Mouse (Mus musculus) retina, embryonic 14.5 days (tissue): ENCODE data around the gene Bmp2k.

Experiments used
- DNase-seq: peaks from one replicate; pipeline ENCODE4 v3.0.0-alpha.2; 2015; ENCODE audit warnings: low spot score

Gene Bmp2k

DNA sequence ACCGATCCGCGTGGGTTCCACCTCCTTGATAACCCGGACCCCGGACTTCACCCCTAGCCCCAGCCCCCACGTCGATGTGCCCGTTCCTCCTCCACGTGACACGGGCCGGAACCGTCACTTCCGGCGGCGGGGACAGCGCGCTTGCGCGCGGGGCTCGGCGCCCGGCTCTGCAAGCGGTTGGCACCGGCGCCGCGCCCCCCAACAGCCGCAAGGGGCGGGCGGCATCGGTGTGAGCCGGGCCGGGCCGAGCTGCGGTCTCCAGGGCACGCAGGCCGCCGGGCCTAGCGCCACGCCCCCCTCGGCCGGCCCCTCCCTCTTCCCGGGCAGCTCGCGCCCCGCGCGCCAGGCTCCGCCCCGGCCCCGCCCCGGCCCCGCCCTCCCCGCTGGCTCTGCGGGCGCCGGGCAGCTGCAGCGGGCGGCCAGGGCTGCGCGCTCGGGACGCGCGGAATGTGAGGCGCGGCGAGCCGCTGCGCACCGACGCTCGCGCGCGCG is at the start of gene Bmp2k:
TSS of gene Bmp2k (plus strand) at position 380 of the 492 bp plus-strand sequence.
- DNase-seq: peak; percentile 87

DNA sequence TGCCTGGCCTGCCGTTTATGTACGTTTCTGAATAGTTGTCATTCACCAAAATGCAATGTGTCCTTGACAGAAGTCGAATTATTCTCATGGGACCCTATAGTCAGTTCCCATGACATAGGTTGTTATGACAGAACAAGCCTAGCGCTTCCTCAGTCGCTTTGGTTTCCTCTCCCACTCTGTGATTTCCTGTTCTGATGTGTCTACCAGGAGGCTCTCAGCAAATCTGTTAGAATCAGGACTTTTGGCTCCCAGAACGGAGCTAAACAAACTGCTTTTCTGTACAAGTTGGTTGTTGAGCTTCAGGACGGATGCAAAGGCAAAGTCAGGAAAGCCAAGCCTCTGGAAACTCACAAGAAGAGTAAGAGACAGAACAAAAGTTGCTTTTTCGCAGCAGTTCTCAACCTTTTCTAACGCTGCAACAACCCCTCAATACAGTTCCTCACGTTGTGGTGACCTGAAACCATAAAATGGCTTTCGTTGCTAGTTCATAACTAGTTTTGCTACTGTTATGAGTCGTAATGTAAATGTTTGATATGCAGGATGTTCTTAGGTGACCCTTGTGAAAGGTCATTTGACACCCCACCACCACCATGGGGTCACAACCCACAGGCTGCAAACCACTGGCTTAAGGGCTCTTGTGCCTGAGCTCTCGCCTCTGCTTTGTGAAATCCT is 48.5 kb upstream of the Bmp2k start:
- no peak for DNase-seq

DNA sequence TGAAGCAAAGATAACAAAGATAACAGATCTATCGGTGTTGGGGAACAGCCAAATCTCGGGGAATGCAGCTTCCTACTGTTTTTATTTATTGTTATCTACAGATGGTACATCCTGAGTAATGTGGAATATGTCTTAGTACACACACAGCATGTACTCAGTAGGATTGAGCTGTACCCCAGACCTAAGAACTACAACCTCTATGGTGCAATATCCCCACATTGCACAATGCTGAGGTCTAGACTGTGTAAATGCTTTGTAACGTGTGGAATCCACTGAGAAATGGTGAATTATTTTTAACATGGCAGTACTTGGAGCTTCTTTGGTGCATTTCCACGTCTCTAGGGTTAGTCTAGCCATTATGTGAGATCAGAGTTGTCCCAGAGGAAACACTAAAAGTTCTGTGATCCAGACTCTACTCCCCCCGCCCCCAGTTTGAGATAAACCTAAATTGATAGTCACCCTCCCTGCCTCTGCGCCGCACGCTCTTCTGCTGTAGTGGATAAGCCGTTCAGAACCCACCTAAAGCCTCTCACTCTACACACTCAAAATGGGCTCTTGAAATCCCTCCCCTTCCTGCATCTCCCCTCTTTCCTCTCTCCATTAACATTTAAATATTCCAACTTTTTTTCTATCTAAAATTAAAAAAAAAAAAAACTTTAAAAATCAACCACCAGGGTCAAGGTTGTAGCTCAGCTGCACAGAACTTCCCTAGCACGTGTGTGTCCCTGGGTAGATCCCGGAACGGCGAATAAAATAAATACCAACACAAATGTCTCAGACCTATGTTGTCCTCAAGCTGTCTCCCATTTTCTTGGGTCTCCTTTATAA is 47.4 kb upstream of the Bmp2k start:
- DNase-seq: no peak

DNA sequence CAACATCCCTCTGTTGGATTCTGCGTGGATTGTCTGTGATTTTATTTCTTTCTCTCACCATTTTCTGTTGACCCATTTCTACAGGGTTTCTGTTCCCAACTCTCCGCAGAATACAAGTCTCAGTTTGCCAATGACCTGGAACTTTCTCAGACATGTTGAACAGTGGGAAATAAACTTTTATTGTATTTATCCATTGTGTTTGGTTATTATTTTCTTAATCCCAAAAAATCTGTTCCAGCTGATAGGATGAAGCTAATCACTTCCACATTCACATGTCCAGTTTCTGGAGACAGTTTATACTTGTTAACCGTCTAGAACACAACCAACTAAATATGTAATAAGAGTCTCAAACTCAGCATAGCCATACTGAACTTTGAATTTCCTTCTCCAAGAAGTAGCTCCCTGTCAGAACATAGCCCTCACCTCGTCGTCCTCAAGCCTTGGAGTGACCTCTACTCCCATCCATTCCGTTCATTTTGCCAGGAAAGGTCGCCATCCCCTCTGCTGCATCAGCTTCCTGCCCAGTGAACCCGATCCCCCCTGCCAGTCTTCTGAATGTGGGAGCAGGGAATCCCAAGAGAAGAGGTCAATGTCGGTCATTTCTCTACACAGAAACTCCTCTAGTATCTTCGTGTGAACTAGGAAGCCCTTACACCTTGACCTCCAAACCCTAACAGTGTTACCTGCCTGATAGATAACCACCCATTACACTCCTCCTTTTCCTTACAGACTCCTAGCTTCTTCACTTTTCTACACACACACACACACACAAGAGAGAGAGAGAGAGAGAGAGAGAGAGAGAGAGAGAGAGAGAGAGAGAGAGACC is 46.6 kb upstream of the Bmp2k start:
- DNase-seq: no peak

DNA sequence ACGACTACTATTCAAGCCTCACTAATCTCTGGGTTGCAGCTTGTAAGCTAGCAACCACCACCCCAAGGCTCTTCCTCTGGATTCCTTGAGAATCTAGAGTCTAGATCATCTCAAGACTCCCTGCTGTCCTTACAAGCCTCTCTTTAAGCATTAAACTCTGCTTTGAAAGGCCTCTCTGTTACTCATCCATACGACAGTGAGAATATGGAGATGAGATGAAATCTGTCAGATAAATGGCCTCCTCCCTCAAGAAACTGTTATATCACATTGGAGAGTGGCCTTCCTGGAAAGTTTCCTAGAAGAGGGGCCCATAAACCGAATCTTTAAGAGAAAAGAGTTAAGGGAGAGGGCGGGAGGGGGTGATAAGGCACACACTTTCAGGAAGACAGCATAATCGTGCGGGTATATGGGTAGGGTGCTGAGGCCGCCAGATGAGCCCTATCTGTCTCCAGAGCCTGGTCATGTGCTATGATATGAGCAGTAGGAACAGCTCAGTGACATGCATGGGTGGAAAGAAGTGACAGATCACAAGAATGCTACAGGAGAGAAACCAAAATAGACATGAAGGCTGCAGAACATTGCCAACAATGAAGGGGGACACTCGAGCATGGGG is 45.9 kb upstream of the Bmp2k start:
- DNase-seq: no peak

DNA sequence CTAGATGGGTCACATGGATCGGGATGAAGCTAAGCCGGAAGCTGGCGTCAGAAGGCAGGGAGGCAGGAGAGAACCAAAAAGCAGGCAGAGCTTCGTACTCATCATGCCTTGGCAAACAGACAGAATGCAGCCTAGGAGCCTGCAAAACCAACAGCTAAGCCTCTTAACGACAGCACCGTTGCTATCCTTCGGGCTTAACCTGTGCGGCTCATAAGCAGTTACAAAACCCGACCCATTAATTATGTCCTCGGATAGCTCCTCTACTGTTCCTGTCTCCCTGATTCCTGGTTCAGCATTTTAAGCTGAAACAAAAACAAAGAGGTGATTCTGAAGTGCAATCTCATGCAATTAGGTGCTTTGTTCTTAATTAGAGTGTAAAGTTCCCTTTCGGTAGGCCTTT is 43.4 kb upstream of the Bmp2k start:
- no peak for DNase-seq

DNA sequence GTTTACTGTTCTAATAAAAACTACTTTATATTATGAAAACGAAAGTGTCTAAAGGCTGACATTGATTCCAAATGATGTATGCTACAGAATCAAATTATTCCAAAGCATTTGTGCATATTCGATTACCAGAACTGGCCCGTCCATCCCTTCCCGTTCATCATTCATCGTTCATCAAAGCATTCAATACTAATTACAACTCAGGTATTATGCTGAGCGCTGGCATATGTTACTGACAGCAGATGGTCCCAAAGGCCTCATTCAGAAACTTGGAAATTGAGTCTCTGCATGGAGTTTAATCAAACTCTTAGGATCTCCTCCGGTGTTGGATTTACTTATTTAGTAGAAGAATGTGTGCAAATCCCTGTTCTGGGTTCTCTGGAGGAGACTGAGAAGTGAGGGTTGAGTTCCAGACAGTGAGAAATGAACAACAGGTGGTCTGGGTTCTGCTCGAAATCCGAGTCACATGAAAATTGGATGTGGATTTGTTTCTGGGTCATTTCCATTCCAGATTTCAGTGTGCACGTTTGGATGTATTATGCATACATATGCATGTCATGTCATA is 42.9 kb upstream of the Bmp2k start:
- DNase-seq: no peak

DNA sequence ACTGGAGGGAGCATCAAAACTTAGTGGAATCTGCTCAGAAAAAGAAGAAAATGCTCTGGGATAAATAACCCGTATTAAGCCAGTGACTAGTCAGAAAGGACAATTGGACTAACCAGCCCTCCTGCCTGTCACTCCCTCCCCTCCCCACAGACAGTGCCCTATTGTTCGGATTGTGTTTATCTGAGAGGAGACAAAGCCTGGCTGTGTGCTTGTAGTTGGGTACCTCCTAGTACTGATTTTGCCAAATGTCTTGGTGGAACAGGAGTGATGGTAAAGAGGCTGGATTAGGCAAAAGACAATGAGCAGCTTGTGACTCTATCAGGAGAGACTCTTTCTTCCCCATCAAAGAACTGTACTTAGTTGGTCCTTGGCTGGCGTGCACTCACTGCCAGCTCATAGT is 40.6 kb upstream of the Bmp2k start:
- DNase-seq: peak; percentile 34

DNA sequence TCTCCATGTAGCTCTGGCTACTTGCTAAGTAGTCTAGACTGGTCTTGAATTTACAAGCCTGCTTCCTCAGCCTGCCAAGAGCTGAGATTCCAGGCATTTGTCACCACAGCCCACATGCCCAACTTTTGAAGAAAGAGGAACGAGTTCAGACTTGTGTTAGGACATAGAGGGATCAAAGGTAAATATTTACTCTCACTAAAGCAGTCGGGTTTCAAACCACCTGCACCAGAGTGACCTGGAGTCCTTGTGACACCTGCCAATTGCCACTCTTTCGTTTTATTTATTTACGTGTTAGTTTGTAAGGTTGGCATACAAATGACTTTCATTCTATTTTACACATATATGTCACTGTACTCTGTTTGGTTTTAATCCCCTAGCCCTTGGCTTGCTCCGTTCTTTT is 36.4 kb upstream of the Bmp2k start:
- DNase-seq: no peak

DNA sequence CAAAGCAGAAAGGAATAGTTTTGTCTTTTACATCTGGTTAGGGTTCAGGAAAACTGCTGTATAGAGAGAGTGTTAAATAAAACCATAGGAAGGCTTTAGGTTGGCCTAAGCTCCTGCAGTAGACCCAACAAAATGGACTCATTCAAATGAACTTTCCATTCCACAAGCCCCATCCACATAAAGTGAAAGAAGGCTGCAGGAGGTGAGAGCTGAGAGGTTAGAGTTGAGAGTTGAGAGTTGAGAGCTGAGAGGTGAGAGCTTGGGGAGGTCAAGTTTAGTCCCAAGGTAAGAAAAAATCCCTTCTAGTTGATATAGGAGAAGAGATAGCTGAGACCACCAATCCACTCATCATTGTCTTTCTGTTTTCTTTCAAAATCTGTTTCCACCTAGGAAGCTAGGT is 35.6 kb upstream of the Bmp2k start:
- no peak for DNase-seq

DNA sequence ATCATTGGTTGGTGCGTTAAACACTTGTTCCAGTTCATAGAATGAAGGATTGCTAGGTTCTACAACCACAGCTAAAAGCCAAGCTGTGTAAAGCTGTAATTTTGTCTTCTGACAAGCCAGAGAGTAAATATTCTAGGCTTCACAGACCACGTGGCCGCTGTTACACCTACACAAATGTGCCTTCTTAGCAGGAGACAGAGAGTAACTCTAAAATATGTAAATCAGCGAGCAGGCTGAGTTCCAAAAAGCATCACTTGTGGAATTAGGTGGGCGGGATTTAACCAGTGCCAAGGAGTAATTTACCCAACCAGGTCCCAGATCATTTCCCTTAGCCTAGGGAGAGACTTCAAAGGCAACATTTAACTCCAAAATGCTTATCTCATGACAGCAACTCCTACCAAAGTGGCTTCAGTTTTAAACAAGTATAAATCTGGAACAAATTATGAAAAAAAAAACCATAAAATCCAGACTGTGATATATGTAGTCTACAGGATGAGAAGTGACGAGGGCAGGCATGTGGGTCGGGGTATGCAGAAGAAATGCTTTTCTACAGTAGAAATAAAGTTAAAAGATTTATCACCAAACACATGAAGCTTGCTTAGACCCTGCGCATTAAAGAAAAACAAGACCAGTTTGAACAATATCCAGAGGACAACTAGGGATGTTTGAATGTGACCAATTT is 35.1 kb upstream of the Bmp2k start:
- DNase-seq: no peak

DNA sequence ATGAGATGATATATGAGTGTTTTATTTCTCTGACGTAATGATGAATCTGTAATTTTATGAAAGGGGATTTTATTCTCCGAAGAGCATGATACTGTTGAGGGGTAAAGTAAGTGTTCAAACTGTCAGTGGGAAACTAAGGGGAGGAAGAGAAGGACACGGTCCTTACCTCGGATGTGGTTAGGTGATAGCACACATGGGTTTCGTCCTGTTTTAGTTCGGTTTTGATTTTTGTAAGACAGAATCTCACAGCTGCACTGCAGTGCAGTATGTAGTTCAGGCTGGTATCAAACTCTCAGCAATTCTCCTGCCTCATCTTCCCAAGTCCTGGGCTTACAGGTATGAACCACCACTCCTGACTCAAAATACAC is 34.6 kb upstream of the Bmp2k start:
- DNase-seq: no peak

DNA sequence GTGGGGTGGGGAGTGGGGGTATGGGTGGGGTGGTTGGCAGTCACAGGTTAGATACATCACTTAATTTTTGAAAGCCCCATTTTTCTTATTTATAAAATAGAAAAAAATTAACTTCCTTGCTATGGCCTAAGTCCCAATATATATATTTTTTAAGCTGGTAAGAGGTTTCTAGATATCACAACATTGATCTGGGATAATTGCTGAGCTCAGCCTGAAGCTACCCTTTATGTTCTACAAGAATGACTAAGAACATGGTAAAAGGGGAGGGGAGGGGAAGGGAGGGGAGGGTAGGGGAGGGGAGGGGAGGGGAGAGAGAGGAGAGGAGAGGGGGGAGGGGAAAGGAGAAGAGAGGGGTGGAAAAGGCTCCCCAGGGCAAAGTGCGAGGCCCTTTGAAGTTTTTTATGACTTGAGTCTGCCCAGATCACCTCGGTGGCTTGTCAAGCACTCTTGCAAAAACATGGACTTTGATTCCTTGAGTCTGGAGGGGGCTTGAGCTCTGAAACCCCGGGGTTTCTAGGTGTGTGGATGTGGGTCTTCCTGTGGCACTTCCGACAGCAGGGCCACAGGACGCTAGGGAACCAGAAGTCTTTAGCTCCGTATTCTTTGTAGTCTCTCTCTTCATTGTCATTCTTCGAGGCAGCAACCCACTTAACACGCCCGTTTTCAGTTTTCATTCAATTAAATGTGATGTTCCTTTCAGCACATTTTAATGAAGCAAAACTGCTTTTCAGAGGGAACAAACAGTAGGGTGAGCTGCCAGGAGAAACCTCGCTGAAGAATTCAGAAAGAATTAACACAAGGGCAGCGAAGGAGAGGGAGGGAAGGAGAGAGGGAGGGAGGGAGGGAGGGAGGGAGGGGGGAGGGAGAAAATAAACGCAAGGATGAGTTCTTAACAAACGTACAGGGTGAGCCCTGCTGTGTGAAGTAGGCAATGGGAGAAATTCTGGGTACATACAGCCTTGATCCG is 33.1 kb upstream of the Bmp2k start:
- peak; percentile 50 for DNase-seq

DNA sequence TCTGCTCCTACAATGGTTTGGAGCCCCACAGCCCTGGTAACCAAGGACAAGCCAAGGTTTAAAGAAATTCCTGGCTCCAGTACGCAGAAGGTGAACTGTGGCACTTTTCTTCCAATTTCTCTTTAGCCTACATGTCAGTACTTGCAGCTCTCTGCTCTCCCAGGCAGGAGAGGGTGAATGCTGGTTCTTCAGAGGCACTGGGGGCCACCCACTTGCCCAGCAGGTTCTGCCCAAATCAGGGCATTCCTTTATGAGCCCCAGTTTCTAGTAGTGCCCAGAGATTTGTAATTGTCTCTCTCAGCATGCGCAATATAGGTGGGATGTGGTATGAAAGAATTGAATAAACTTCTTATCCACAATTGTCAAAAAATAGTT is 32.5 kb upstream of the Bmp2k start:
- DNase-seq: no peak

DNA sequence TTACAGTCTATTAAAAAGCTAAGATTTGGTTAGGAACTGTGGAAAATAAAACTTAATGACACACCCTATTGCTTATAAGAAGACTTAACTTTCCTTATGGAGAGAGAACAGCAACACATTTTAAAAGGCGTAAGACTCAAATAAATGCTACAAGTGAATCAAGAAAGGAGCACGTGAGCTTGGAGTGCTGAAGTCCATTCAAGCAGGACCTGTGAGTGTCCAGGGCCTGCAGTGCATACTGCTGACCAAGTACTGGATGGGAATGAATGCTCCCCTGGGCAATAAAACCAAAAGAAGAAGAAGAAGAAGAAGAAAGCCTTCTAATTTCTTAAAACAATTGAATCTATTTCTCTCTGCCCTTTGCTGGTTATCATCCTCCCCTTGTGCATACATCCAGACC is 32.0 kb upstream of the Bmp2k start:
- no peak for DNase-seq

DNA sequence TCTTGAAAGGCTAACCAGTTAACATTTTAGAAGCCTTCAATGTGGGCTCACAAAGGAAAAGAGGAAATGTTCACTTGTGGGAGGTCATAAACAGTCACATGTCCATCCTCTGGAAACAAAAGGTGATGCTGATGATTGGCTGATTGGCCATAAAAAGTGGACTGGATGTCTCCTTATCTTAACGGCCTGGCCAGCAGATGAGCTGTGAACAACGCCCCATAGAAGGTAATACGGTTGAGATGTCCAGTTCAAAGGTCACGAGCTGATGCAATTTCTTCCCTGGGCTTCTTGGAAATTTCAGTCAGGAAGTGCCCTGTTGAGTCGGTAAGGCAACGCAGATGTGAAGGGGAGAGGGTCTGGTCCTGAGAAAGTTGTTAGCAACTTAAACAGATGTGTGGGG is 28.9 kb upstream of the Bmp2k start:
- DNase-seq: peak; percentile 40

DNA sequence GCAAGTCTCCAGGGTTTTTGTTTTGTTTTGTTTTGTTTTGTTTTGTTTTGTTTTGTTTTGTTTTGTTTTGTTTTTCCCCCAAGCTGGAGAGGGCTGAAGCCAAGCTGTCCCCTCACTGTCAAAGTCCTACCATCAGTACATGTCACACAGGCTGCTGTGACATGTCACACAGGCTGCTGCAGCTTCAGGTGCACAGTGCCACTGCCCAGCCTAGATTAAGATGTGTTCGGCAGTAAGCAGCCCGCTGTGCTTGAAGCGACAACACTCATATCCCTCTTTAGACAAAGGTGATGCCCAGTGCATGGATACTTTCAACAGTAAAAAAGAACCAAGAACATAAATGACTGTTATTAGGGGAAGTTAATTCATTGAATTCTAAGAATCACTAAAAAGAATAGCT is 28.5 kb upstream of the Bmp2k start:
- DNase-seq: no peak

DNA sequence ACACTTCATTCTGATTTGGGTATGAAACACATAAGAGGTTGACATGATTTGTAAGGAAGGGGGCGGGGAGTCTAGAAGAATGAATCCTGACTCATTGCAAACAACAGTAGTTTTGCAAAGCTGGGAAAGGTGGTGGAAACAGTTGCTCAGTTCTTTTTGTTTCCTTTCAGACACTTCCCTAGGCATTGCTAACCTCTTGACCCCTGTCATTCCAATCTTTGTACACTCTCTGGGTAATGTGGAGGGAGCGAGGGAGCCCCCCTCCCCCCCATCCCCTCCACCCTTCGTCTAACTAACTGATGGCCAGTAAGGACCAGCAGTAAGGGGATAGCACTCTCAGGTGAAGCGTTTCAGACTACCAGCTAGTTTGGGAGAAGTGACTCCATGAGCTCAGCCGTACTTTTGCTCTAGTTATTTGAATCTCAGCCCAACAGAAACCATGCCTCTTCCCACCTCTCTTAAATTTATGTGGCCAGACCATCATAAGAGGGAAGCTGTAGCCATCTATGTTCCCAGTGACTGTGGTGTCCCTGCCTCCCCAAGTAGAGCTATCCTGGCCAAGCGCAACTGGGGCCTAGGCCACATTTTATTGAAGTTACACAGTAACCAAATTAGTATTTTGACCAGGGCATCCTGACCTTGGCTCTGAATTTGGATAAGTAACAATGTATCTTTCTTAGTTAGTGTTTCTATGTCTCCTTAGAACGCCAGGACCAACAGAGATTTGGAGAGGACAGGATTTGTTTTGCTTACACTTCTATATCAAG is 27.6 kb upstream of the Bmp2k start:
- peak; percentile 74 for DNase-seq

DNA sequence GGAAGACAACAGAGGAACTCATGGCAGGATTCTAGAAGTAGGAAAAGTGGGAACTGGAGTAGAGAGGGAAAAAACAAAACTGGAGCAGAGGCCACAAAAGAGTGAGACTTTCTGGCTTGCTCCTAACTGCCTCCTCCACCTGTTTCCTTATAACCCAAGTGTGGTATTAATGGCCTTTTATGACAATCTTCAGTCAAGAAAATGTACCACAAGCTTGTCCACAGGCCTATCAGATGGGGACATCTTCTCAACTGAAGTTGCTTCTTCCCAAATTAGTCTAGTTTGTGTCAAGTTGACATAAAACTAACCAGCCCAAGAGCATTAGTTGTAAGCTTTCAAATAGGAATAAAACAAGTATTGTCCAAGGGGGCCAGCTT is 27.0 kb upstream of the Bmp2k start:
- DNase-seq: no peak
